Mouse (Mus musculus) heart, postnatal 36 days (tissue): ENCODE data around the gene Tbc1d10c. TPM values are rescaled to one million over a fixed set of nuclear protein-coding genes. Genes with fewer than 3 reads are reported as not detected.

Experiments used
- microRNA-seq, 2 experiments: library from miRNA; unstranded; fragments of <30 nt; microRNA quantifications; one replicate each; pipeline ENCODE4 v1.2.0; 2021; ENCODE audit warnings: borderline number of aligned reads in 2 of 2
- total RNA-seq, 2 experiments: library from RNA; stranded (reverse); gene quantifications; 2 replicates each; pipeline ENCODE4 v1.2.3; 2021

Tbc1d10c gene
- total RNA-seq, 2 experiments from 2014 or later = 6.6 to 11.1 TPM

Small RNA genes within 50 kb of the gene (microRNA-seq; reads per million reads assigned to microRNA genes)
- 0 reads per million in 2 experiments for gene Gm26115

Other genes with a start within 250 kb of the Tbc1d10c start
- under 1 TPM; 0.38 to 0.56 TPM for gene Aldh3b3, start 232.6 kb downstream of the Tbc1d10c start, total RNA-seq
- gene Aldh3b2, start 219.0 kb downstream of the Tbc1d10c start, total RNA-seq = under 1 TPM in 1 of 2 experiments, not detected in 1; 0.39 TPM
- 10 to 100 TPM; 22.8 to 24.4 TPM for gene Acy3, start 204.7 kb downstream of the Tbc1d10c start, total RNA-seq
- not detected for gene Tbx10, start 198.5 kb downstream of the Tbc1d10c start, total RNA-seq
- 100 to 1,000 TPM; 126 to 140 TPM for gene Nudt8, start 190.7 kb downstream of the Tbc1d10c start, total RNA-seq
- gene Gm49405, start 190.7 kb downstream of the Tbc1d10c start, total RNA-seq = 1 to 10 TPM; 1.3 to 1.4 TPM
- 100 to 1,000 TPM; 174 to 196 TPM for gene Doc2g, start 188.0 kb downstream of the Tbc1d10c start, total RNA-seq
- 1,000 to 10,000 TPM; 1,111 to 1,164 TPM for gene Ndufv1, start 178.5 kb downstream of the Tbc1d10c start, total RNA-seq
- 100 to 1,000 TPM; 339 to 350 TPM for gene Gstp1, start 153.3 kb downstream of the Tbc1d10c start, total RNA-seq
- 100 to 1,000 TPM; 120 to 124 TPM for gene Gstp2, start 145.3 kb downstream of the Tbc1d10c start, total RNA-seq
- not detected for gene Gstp3, start 131.7 kb downstream of the Tbc1d10c start, total RNA-seq
- not detected for gene Cabp2, start 109.7 kb downstream of the Tbc1d10c start, total RNA-seq
- 10 to 100 TPM; 35.3 to 39.1 TPM for gene Cdk2ap2, start 94.1 kb downstream of the Tbc1d10c start, total RNA-seq
- 10 to 100 TPM; 20.7 to 22.9 TPM for gene Pitpnm1, start 91.3 kb downstream of the Tbc1d10c start, total RNA-seq
- gene Aip, start 65.4 kb downstream of the Tbc1d10c start, total RNA-seq = 10 to 100 TPM; 56.8 to 64.0 TPM
- gene Gpr152, start 51.5 kb downstream of the Tbc1d10c start, total RNA-seq = not detected
- gene Cabp4, start 47.3 kb downstream of the Tbc1d10c start, total RNA-seq = under 1 TPM in 1 of 2 experiments, not detected in 1; 0.19 TPM
- gene Coro1b, start 42.7 kb downstream of the Tbc1d10c start, total RNA-seq = 10 to 100 TPM; 52.4 to 55.6 TPM
- 1 to 10 TPM; 1.1 to 1.3 TPM for gene Ptprcap, start 37.7 kb downstream of the Tbc1d10c start, total RNA-seq
- 10 to 100 TPM; 16.4 to 18.8 TPM for gene Rps6kb2, start 27.9 kb downstream of the Tbc1d10c start, total RNA-seq
- gene Carns1, start 15.8 kb downstream of the Tbc1d10c start, total RNA-seq = 10 to 100 TPM; 29.4 to 33.7 TPM
- gene Ppp1ca, start 781 bp upstream of the Tbc1d10c start, total RNA-seq = 100 to 1,000 TPM; 326 to 332 TPM
- gene Rad9a, start 10.4 kb upstream of the Tbc1d10c start, total RNA-seq = 1 to 10 TPM; 5.2 to 5.3 TPM
- 1 to 10 TPM in 1 of 2 experiments, under 1 TPM in 1; 0.51 to 1.2 TPM for gene Clcf1, start 23.0 kb upstream of the Tbc1d10c start, total RNA-seq
- gene AC109138.7, start 23.1 kb upstream of the Tbc1d10c start, total RNA-seq = not detected
- 10 to 100 TPM; 11.9 to 13.7 TPM for gene Pold4, start 40.6 kb upstream of the Tbc1d10c start, total RNA-seq
- gene Ssh3, start 77.9 kb upstream of the Tbc1d10c start, total RNA-seq = 1 to 10 TPM; 7.2 to 8.6 TPM
- gene Ankrd13d, start 91.9 kb upstream of the Tbc1d10c start, total RNA-seq = under 1 TPM; 0.51 to 0.80 TPM
- 10 to 100 TPM; 47.5 to 50.4 TPM for gene Grk2, start 114.9 kb upstream of the Tbc1d10c start, total RNA-seq
- gene Kdm2a, start 207.0 kb upstream of the Tbc1d10c start, total RNA-seq = 10 to 100 TPM; 39.4 to 41.1 TPM
- gene Rhod, start 248.1 kb upstream of the Tbc1d10c start, total RNA-seq = 1 to 10 TPM; 5.5 to 5.8 TPM